Mouse (Mus musculus): ENCODE data around the gene Knstrn. TPM values are rescaled to one million over a fixed set of nuclear protein-coding genes. Genes with fewer than 3 reads are reported as not detected.

Knstrn gene
- polyA plus RNA-seq, 1 experiment from 2014 or later: 186 TPM

DNA sequence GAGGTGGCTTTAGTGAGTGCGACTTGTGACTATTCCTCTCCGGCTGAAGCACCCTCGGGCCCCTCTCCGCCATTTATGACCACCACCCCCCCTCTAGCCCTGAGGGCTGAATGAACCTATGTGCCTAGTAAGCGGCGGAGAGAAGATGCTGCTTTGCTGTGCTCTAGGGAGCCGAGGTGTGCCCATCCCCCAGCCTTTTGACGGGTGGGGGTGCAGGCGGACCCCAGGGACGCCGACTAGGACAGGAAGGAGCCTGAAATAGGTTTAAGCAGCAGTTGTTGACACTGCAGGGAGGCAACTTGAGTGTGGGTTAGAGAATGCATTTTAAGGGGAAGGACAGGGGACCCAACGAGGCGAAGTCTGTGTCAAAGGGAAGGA, 83.1 kb downstream of the Knstrn start:
- no peak overlapping the region for H3K27ac ChIP-seq (replicated peaks; ENCODE audit: low read depth, low read length)
- no peaks in the 10 kb centered on the region for H3K36me3 ChIP-seq (ENCODE audit: control insufficient read depth, insufficient read depth, low read length)
- H3K9me3 ChIP-seq (ENCODE audit: control insufficient read depth, low read length): no peaks in the 10 kb centered on the region
- WGBS: under 1% methylated on average over 13 of the region's 13 CpGs
- H3K4me1 ChIP-seq (ENCODE audit: control insufficient read depth, insufficient read depth, low read length): peaks cover 31% of the 10 kb centered on the region
- peak overlapping the region; percentile 47 for H3K9ac ChIP-seq (ENCODE audit: low read length)
- peak overlapping the region; percentile 82 for H3K4me2 ChIP-seq (ENCODE audit: low read depth, severe bottlenecking)
- H3K4me3 ChIP-seq (ENCODE audit: low read depth, low read length): peak overlapping the region; percentile 45
- DNase-seq (ENCODE audit: low spot score): no peak
- ATAC-seq (ENCODE audit: insufficient number of reproducible peaks, low FRiP score, low TSS enrichment, low read depth): no peak
- peaks cover 60% of the 10 kb centered on the region for H3K27me3 ChIP-seq (ENCODE audit: control insufficient read depth, insufficient read depth, low read length)

DNA sequence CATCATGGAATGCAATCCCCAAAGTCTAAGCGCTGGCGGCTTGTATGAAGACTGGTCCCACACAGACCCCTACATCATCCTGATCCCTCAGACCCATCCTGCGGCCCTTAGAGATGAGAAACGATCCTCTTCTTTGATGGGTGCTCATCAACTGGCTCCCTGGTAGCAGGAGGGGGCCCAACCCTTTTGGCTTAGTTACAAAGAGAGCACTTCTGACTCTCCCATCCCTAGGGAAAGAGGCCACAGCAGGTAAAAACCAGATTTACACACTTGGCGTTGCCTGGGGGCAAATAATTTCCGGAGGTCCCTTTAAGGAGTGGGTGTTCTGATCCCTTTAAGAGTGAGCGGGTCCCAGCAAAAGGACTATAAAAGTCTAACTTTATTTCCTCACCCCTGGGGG, 83.6 kb downstream of the Knstrn start:
- no peak for ATAC-seq (ENCODE audit: insufficient number of reproducible peaks, low FRiP score, low TSS enrichment, low read depth)
- peaks cover 60% of the 10 kb centered on the region for H3K27me3 ChIP-seq (ENCODE audit: control insufficient read depth, insufficient read depth, low read length)
- peak; percentile 40 for DNase-seq (ENCODE audit: low spot score)
- peaks cover 32% of the 10 kb centered on the region for H3K4me1 ChIP-seq (ENCODE audit: control insufficient read depth, insufficient read depth, low read length)
- H3K36me3 ChIP-seq (ENCODE audit: control insufficient read depth, insufficient read depth, low read length): no peaks in the 10 kb centered on the region
- peak overlapping the region; percentile 82 for H3K4me2 ChIP-seq (ENCODE audit: low read depth, severe bottlenecking)
- 1% methylated on average over 7 of the region's 7 CpGs for WGBS
- no peak overlapping the region for H3K27ac ChIP-seq (replicated peaks; ENCODE audit: low read depth, low read length)
- no peaks in the 10 kb centered on the region for H3K9me3 ChIP-seq (ENCODE audit: control insufficient read depth, low read length)
- no peak overlapping the region for H3K9ac ChIP-seq (ENCODE audit: low read length)
- H3K4me3 ChIP-seq (ENCODE audit: low read depth, low read length): no peak overlapping the region

DNA sequence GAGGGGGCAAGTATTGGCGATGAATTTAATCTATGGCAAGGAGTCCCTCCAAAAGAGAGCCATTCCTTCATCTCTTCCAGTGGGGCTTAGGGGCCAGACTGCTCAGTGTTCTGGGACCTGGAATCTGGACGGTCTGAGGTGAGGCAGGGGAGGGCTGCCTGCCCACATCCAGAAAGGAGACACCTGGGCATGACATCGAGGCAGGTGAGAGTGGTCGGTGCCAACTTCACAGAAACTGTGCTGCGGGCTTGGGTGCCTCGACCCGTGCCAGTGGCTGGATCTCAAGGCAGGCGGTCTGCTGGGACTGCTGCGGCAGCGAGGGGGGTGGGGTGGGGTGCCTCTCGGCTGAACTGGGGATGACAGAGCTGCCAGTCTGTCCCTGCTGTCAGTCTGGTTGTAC, 84.0 kb downstream of the Knstrn start:
- H3K9ac ChIP-seq (ENCODE audit: low read length): 0 out of 2 replicates have a peak overlapping the region, but pooled peaks have one; percentile 12
- peaks cover 35% of the 10 kb centered on the region for H3K4me1 ChIP-seq (ENCODE audit: control insufficient read depth, insufficient read depth, low read length)
- DNase-seq (ENCODE audit: low spot score) (peak; percentile 31), ATAC-seq (ENCODE audit: insufficient number of reproducible peaks, low FRiP score, low TSS enrichment, low read depth) (no peak)
- peaks cover 65% of the 10 kb centered on the region for H3K27me3 ChIP-seq (ENCODE audit: control insufficient read depth, insufficient read depth, low read length)
- H3K4me2 ChIP-seq (ENCODE audit: low read depth, severe bottlenecking): peak overlapping the region; percentile 17
- H3K27ac ChIP-seq (replicated peaks; ENCODE audit: low read depth, low read length): no peak overlapping the region
- H3K9me3 ChIP-seq (ENCODE audit: control insufficient read depth, low read length): no peaks in the 10 kb centered on the region
- WGBS: 0% methylated on average over 11 of the region's 11 CpGs
- H3K4me3 ChIP-seq (ENCODE audit: low read depth, low read length): 0 out of 2 replicates have a peak overlapping the region, but pooled peaks have one; percentile 8
- no peaks in the 10 kb centered on the region for H3K36me3 ChIP-seq (ENCODE audit: control insufficient read depth, insufficient read depth, low read length)

DNA sequence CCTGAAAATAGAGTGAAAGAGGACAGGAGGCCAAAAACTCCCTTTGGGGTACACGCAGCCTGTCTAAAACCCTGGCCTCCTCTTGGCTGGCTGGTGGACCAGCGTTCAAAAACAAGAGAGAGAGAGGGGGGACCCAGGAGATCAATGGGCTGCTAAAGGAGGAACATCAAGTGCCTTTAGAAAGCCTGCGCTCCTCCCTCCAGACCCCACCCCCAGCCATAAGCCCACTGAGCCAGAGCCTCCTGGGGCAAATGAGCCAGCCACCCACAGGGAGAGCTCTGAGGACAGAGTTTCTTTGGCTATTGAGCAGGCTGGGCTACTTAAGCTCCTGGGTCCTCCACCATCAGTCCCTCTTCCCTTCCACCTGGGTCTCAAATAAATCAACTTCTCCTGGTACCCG, 85.0 kb downstream of the Knstrn start:
- Histone ChIP-seq H3K36me3 (ENCODE audit: control insufficient read depth, insufficient read depth, low read length) (no peaks in the 10 kb centered on the region), H3K27me3 (ENCODE audit: control insufficient read depth, insufficient read depth, low read length) (peaks cover 69% of the 10 kb centered on the region), H3K4me1 (ENCODE audit: control insufficient read depth, insufficient read depth, low read length) (peaks cover 42% of the 10 kb centered on the region), H3K9me3 (ENCODE audit: control insufficient read depth, low read length) (no peaks in the 10 kb centered on the region), H3K27ac (replicated peaks; ENCODE audit: low read depth, low read length) (no peak overlapping the region), H3K9ac (ENCODE audit: low read length) (no peak overlapping the region), H3K4me3 (ENCODE audit: low read depth, low read length) (no peak overlapping the region), H3K4me2 (ENCODE audit: low read depth, severe bottlenecking) (no peak overlapping the region)
- 6% methylated on average over 4 of the region's 4 CpGs for WGBS
- no peak for DNase-seq (ENCODE audit: low spot score)
- ATAC-seq (ENCODE audit: insufficient number of reproducible peaks, low FRiP score, low TSS enrichment, low read depth): no peak

DNA sequence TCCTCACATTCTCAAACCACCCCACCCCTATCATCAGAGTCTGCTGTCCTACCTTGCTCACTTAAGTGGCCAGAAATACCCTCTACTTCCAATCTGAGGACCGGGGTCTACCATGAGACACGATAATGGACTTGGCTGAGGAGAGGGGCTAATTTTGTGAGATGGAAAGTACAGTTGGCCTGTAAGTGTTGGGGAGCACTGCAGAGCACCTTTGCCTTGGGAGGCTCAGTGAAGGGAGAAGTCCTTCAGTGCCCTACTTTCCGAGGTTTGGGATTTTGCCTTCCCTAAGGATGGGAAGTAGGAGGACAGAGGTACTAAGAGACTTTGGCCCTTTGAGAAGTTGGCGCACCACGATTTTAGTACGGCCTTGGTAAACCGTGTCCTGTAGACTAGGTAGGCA, 85.5 kb downstream of the Knstrn start:
- no peak overlapping the region for H3K4me3 ChIP-seq (ENCODE audit: low read depth, low read length)
- no peaks in the 10 kb centered on the region for H3K9me3 ChIP-seq (ENCODE audit: control insufficient read depth, low read length)
- no peaks in the 10 kb centered on the region for H3K36me3 ChIP-seq (ENCODE audit: control insufficient read depth, insufficient read depth, low read length)
- no peak overlapping the region for H3K27ac ChIP-seq (replicated peaks; ENCODE audit: low read depth, low read length)
- WGBS: 9% methylated on average over 7 of the region's 7 CpGs
- DNase-seq (ENCODE audit: low spot score) (peak; percentile 26), ATAC-seq (ENCODE audit: insufficient number of reproducible peaks, low FRiP score, low TSS enrichment, low read depth) (no peak)
- no peak overlapping the region for H3K9ac ChIP-seq (ENCODE audit: low read length)
- H3K27me3 ChIP-seq (ENCODE audit: control insufficient read depth, insufficient read depth, low read length): peaks cover 67% of the 10 kb centered on the region
- peaks cover 42% of the 10 kb centered on the region for H3K4me1 ChIP-seq (ENCODE audit: control insufficient read depth, insufficient read depth, low read length)
- H3K4me2 ChIP-seq (ENCODE audit: low read depth, severe bottlenecking): no peak overlapping the region

DNA sequence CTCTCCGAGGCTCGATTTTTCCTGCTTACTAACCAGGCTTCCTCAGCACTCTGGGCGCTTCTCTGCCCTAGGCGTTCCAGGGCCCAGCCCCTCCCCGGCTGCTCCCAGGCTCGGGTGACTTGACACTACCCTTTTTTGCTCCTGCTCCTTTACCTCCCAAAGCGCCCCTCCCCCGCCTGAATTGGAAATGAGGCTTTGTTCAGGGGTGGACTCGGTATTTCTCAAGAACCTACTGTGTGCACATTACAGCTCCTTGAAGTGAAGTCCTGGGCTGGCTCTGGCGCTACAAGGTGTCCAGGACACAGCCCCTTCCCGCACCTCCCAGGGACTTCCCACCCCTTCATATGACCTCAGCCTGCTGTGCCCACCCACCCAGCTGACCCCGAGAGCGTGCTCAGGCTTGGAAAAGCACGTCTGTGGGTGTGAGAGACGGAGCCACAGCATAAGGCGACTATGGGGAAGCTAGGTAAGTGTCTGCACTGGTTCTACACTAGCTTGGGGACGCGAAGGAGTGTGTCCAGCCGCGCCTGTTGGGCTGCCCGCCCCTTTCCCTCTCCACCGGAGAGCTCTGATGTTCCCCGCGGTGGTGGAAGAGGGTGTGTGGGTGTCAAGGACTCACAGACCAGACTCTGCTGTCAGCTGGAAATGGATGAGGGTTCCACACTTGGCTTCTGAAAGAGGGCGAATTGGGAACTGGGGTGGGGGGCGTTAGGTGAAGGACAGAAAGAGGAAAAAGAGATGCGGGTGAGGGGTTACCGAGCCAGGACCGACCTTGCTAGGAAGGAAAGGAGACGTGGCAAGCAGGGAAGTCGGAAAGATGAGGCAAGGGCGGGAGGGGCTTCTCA, 86.4 kb downstream of the Knstrn start, which contains the start of gene Bahd1:
TSS of gene Bahd1 (plus strand) at position 397 of the 845 bp plus-strand sequence.
- under 1% methylated on average over 32 of the region's 32 CpGs for WGBS
- no peaks in the 10 kb centered on the region for H3K9me3 ChIP-seq (ENCODE audit: control insufficient read depth, low read length)
- peak within 1 kb of the TSS; percentile 37 for H3K9ac ChIP-seq (ENCODE audit: low read length)
- DNase-seq (ENCODE audit: low spot score): peak; percentile 62
- peak within 1 kb of the TSS; percentile 99 for H3K4me2 ChIP-seq (ENCODE audit: low read depth, severe bottlenecking)
- no peaks in the 10 kb centered on the region for H3K36me3 ChIP-seq (ENCODE audit: control insufficient read depth, insufficient read depth, low read length)
- H3K4me3 ChIP-seq (ENCODE audit: low read depth, low read length): peak within 1 kb of the TSS; percentile 84
- H3K27me3 ChIP-seq (ENCODE audit: control insufficient read depth, insufficient read depth, low read length): peaks cover 63% of the 10 kb centered on the region
- H3K4me1 ChIP-seq (ENCODE audit: control insufficient read depth, insufficient read depth, low read length): peaks cover 42% of the 10 kb centered on the region
- ATAC-seq (ENCODE audit: insufficient number of reproducible peaks, low FRiP score, low TSS enrichment, low read depth): no peak
- no peak within 1 kb of the TSS for H3K27ac ChIP-seq (replicated peaks; ENCODE audit: low read depth, low read length)

DNA sequence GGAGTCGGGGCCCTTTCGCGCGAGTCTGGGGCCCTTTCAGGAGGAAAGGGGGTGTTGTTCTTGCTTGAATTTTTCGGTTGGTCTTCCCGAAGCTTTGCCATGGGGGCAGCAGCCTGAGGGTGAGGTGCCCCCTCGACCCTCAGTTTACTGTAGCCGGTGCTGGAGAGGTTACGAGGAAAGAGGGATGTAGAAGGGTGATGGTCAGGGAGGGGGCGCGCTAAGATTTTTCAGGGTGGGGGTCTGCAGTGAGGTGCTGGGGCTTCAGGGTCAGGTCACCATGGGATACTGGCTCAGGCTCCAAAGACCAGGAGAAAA, 87.0 kb downstream of the Knstrn start:
- Histone ChIP-seq H3K4me1 (ENCODE audit: control insufficient read depth, insufficient read depth, low read length) (peaks cover 42% of the 10 kb centered on the region), H3K27ac (replicated peaks; ENCODE audit: low read depth, low read length) (no peak overlapping the region), H3K4me2 (ENCODE audit: low read depth, severe bottlenecking) (peak overlapping the region; percentile 99), H3K9ac (ENCODE audit: low read length) (peak overlapping the region; percentile 37), H3K27me3 (ENCODE audit: control insufficient read depth, insufficient read depth, low read length) (peaks cover 58% of the 10 kb centered on the region), H3K4me3 (ENCODE audit: low read depth, low read length) (peak overlapping the region; percentile 84), H3K36me3 (ENCODE audit: control insufficient read depth, insufficient read depth, low read length) (no peaks in the 10 kb centered on the region), H3K9me3 (ENCODE audit: control insufficient read depth, low read length) (no peaks in the 10 kb centered on the region)
- DNase-seq (ENCODE audit: low spot score): peak; percentile 52
- 0% methylated on average over 11 of the region's 11 CpGs for WGBS
- no peak for ATAC-seq (ENCODE audit: insufficient number of reproducible peaks, low FRiP score, low TSS enrichment, low read depth)

DNA sequence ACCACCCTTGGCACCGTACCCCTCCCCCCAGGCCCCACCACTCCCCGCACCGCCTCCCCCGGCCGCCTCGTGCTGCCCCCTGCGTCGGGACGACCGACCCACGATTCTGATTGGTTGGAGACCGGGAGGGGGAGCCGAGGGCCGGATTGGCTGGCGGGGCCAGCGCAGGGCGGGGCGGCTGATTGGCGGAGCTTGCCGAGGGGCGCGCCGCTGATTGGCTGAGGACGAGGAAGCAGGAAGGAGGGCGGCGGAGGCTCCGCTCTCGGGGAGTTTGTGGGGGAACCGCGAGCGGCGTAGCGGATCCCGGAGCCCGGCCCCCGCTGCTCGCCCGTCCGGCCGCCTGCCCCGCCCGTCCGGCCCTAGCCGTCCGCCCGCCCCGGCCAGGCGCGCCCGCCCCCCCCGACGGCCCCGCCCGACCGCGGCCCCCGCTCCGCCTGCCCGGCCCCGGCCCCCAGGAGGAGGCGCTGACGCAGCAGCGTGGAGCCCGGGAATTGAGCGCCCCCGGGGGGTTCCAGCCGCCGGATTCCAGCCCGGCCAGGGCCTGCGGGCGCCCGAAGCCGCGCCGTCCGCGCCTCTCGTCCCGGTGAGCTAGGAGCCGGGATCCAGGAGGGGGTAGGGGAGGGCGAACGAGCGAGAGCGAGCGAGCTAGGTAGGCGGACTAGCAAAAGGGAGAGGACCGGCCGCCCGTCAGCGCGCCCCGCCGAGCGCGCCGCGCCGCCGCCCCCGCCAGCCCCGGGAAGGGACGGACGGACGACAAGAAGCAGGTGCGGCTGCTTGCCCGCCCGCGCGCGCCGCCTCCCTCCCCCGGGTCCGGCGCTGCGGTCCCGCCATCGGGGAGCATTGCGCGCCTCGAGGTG, 87.6 kb downstream of the Knstrn start:
- peak; percentile 87 for ATAC-seq (ENCODE audit: insufficient number of reproducible peaks, low FRiP score, low TSS enrichment, low read depth)

More for the DNA sequence above, 87.6 kb downstream of the Knstrn start:
- peak overlapping the region; percentile 84 for H3K4me3 ChIP-seq (ENCODE audit: low read depth, low read length)
- H3K9me3 ChIP-seq (ENCODE audit: control insufficient read depth, low read length): no peaks in the 10 kb centered on the region
- under 1% methylated on average over 61 of the region's 120 CpGs for WGBS
- H3K4me1 ChIP-seq (ENCODE audit: control insufficient read depth, insufficient read depth, low read length): peaks cover 36% of the 10 kb centered on the region
- H3K27me3 ChIP-seq (ENCODE audit: control insufficient read depth, insufficient read depth, low read length): peaks cover 51% of the 10 kb centered on the region
- DNase-seq (ENCODE audit: low spot score): peak; percentile 96
- H3K27ac ChIP-seq (replicated peaks; ENCODE audit: low read depth, low read length): no peak overlapping the region
- H3K36me3 ChIP-seq (ENCODE audit: control insufficient read depth, insufficient read depth, low read length): no peaks in the 10 kb centered on the region
- H3K4me2 ChIP-seq (ENCODE audit: low read depth, severe bottlenecking): peak overlapping the region; percentile 99
- H3K9ac ChIP-seq (ENCODE audit: low read length): peak overlapping the region; percentile 74

Data from limb, embryonic 11.5 days (tissue).